Mouse (Mus musculus) T-helper 1 cell (primary cell): ENCODE results near the gene Gm10719.
"Not testable (repeated sequence)": the region's sequence is repeated elsewhere in the genome, so short reads cannot be mapped to it uniquely, and the experiment has no call there.

ENCODE experiments used
- in situ Hi-C: fragments of 300-600 bp; cut with MboI, MseI; formaldehyde crosslinking; loops from one replicate; pipeline ENCODE4 v1.15.1; 2025; ENCODE audit warnings: high pct_unique_total_duplicates

The Gm10719 gene

DNA sequence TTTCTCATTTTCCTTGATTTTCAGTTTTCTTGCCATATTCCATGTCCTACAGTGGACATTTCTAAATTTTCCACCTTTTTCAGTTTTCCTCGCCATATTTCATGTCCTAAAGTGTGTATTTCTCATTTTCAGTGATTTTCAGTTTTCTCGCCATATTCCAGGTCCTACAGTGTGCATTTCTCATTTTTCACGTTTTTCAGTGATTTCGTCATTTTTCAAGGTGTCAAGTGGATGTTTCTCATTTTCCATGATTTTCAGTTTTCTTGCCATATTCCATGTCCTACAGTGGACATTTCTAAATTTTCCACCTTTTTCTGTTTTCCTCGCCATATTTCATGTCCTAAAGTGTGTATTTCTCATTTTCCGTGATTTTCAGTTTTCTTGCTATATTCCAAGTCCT, 8.4 kb downstream of the Gm10719 start:
- in situ Hi-C loops, result not testable (repeated sequence)

DNA sequence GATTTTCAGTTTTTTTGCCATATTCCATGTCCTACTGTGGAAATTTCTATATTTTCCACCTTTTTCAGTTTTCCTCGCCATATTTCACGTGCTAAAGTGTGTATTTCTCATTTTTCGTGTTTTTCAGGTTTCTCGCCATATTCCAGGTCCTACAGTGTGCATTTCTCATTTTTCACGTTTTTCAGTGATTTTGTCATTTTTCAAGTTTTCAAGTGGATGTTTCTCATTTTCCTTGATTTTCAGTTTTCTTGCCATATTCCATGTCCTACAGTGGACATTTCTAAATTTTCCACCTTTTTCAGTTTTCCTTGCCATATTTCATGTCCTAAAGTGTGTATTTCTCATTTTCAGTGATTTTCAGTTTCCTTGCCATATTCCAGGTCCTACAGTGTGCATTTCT, 8.9 kb downstream of the Gm10719 start:
- in situ Hi-C loops, result not testable (repeated sequence)

GRCm38 (mm10) chr9:3026741-3027140, 9.5 kb downstream of the Gm10719 start:
- in situ Hi-C loops, result not testable (repeated sequence)

GRCm38 (mm10) chr9:3027200-3027599, 10.0 kb downstream of the Gm10719 start:
- in situ Hi-C loops, result not testable (repeated sequence)

DNA sequence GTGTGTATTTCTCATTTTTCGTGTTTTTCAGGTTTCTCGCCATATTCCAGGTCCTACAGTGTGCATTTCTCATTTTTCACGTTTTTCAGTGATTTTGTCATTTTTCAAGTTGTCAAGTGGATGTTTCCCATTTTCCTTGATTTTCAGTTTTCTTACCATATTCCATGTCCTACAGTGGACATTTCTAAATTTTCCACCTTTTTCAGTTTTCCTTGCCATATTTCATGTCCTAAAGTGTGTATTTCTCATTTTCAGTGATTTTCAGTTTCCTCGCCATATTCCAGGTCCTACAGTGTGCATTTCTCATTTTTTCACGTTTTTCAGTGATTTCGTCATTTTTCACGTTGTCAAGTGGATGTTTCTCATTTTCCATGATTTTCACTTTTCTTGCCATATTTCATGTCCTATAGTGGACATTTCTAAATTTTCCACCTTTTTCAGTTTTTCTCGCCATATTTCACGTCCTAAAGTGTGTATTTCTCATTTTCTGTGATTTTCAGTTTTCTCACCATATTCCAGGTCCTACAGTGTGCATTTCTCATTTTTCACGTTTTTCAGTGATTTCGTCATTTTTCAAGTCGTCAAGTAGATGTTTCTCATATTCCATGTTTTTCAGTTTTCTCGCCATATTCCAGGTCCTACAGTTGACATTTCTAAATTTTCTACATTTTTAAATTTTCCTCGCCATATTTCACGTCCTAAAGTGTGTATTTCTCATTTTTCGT, 12.2 kb downstream of the Gm10719 start:
- in situ Hi-C loops, result not testable (repeated sequence)

DNA sequence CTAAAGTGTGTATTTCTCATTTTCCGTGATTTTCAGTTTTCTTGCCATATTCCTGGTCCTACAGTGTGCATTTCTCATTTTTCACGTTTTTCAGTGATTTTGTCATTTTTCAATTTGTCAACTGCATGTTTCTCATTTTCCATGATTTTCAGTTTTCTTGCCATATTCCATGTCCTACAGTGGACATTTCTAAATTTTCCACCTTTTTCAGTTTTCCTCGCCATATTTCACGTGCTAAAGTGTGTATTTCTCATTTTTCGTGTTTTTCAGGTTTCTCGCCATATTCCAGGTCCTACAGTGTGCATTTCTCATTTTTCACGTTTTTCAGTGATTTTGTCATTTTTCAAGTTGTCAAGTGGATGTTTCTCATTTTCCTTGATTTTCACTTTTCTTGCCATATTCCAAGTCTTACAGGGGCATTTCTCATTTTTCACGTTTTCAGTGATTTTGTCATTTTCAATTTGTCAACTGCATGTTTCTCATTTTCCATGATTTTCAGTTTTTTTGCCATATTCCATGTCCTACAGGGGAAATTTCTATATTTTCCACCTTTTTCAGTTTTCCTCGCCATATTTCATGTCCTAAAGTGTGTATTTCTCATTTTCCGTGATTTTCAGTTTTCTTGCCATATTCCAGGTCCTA, 13.6 kb downstream of the Gm10719 start:
- in situ Hi-C loops, result not testable (repeated sequence)

DNA sequence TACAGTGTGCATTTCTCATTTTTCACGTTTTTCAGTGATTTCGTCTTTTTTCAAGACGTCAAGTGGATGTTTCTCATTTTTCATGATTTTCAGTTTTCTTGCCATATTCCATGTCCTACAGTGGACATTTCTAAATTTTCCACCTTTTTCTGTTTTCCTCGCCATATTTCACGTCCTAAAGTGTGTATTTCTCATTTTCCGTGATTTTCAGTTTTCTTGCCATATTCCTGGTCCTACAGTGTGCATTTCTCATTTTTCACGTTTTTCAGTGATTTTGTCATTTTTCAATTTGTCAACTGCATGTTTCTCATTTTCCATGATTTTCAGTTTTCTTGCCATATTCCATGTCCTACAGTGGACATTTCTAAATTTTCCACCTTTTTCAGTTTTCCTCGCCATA, 17.1 kb downstream of the Gm10719 start, which contains the start of gene Gm17535:
TSS of gene Gm17535 (plus strand) at position 301 of the 400 bp plus-strand sequence.
- in situ Hi-C loops, result not testable (repeated sequence)

GRCm38 (mm10) chr9:3036577-3036976, 19.4 kb downstream of the Gm10719 start, which contains the start of gene Gm10715:
Gene Gm10715, plus strand, starts transcription at chr9:3036877.
- in situ Hi-C loops, result not testable (repeated sequence)

DNA sequence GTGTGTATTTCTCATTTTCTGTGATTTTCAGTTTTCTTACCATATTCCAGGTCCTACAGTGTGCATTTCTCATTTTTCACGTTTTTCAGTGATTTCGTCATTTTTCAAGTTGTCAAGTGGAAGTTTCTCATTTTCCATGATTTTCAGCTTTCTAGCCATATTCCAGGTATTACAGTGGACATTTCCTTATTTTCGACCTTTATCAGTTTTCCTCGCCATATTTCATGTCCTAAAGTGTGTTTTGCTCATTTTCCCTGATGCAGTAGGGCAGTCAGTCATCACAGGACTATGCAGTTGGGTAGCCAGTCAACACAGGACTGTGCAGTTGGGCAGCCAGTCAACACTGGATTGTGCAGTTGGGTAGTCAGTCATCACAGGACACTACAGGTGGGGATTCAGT, 21.0 kb downstream of the Gm10719 start:
- in situ Hi-C loops, result not testable (repeated sequence)
